Mouse (Mus musculus): ENCODE results near the gene Olfr983. TPM values are rescaled to one million over a fixed set of nuclear protein-coding genes. Genes with fewer than 3 reads are reported as not detected.

Gene Olfr983
- not detected in 2 replicates for total RNA-seq (2014; rRNA removed)
- polyA plus RNA-seq (2012; rRNA removed): not detected in 2 replicates

GRCm38 (mm10) chr9:40093495-40093894 lies at the start of gene Olfr983:
Olfr983 (minus strand) TSS chr9:40093595.
- Histone ChIP-seq H3K27ac (replicated peaks; ENCODE audit: insufficient read depth, low read depth, low read length) (no peak within 1 kb of the TSS), H3K4me3 (ENCODE audit: insufficient read depth, low read depth, low read length) (no peak within 1 kb of the TSS), H3K36me3 (ENCODE audit: control insufficient read depth, insufficient read depth, low read length) (no peaks in the 10 kb centered on the region), H3K27me3 (ENCODE audit: control insufficient read depth, insufficient read depth, low read length) (no peaks in the 10 kb centered on the region), H3K79me2 (ENCODE audit: control insufficient read depth, insufficient read depth, low read length) (no peaks in the 10 kb centered on the region), H3K9ac (ENCODE audit: low read depth, low read length) (no peak within 1 kb of the TSS), H3K4me1 (ENCODE audit: control insufficient read depth, insufficient read depth, low read length) (no peaks in the 10 kb centered on the region)
- WGBS: 67% methylated on average over 2 of the region's 2 CpGs
- no peak for TF ChIP-seq CTCF (IDR thresholded peaks at IDR 0.05; ENCODE audit: low read depth, low read length)
- no peak for TF ChIP-seq POLR2A (IDR thresholded peaks at IDR 0.05; ENCODE audit: extremely low read depth, insufficient read depth, low read length)
- no peak for DNase-seq (ENCODE audit: extremely low read depth, low read depth, low spot score)

GRCm38 (mm10) chr9:40141544-40141943 lies 48.1 kb upstream of the Olfr983 start:
- no peak for TF ChIP-seq POLR2A (IDR thresholded peaks at IDR 0.05; ENCODE audit: extremely low read depth, insufficient read depth, low read length)
- no peak for TF ChIP-seq CTCF (IDR thresholded peaks at IDR 0.05; ENCODE audit: low read depth, low read length)
- H3K4me3 ChIP-seq (ENCODE audit: insufficient read depth, low read depth, low read length): no peak overlapping the region
- no peaks in the 10 kb centered on the region for H3K4me1 ChIP-seq (ENCODE audit: control insufficient read depth, insufficient read depth, low read length)
- DNase-seq (ENCODE audit: extremely low read depth, low read depth, low spot score): no peak
- H3K27ac ChIP-seq (replicated peaks; ENCODE audit: insufficient read depth, low read depth, low read length): no peak overlapping the region
- no peaks in the 10 kb centered on the region for H3K36me3 ChIP-seq (ENCODE audit: control insufficient read depth, insufficient read depth, low read length)
- H3K79me2 ChIP-seq (ENCODE audit: control insufficient read depth, insufficient read depth, low read length): no peaks in the 10 kb centered on the region
- H3K9ac ChIP-seq (ENCODE audit: low read depth, low read length): no peak overlapping the region
- 55% methylated on average over 1 of the region's 1 CpGs for WGBS
- H3K27me3 ChIP-seq (ENCODE audit: control insufficient read depth, insufficient read depth, low read length): no peaks in the 10 kb centered on the region

GRCm38 (mm10) chr9:40139484-40139883 lies 46.1 kb upstream of the Olfr983 start:
- DNase-seq (ENCODE audit: extremely low read depth, low read depth, low spot score): no peak
- no peaks in the 10 kb centered on the region for H3K27me3 ChIP-seq (ENCODE audit: control insufficient read depth, insufficient read depth, low read length)
- no peaks in the 10 kb centered on the region for H3K4me1 ChIP-seq (ENCODE audit: control insufficient read depth, insufficient read depth, low read length)
- 37% methylated on average over 4 of the region's 4 CpGs for whole genome bisulfite sequencing
- no peak overlapping the region for H3K27ac ChIP-seq (replicated peaks; ENCODE audit: insufficient read depth, low read depth, low read length)
- H3K4me3 ChIP-seq (ENCODE audit: insufficient read depth, low read depth, low read length): no peak overlapping the region
- H3K79me2 ChIP-seq (ENCODE audit: control insufficient read depth, insufficient read depth, low read length): no peaks in the 10 kb centered on the region
- H3K9ac ChIP-seq (ENCODE audit: low read depth, low read length): no peak overlapping the region
- TF ChIP-seq CTCF (IDR thresholded peaks at IDR 0.05; ENCODE audit: low read depth, low read length) (no peak), POLR2A (IDR thresholded peaks at IDR 0.05; ENCODE audit: extremely low read depth, insufficient read depth, low read length) (no peak)
- no peaks in the 10 kb centered on the region for H3K36me3 ChIP-seq (ENCODE audit: control insufficient read depth, insufficient read depth, low read length)

GRCm38 (mm10) chr9:40136987-40137688 lies 43.7 kb upstream of the Olfr983 start:
- 74% methylated on average over 6 of the region's 6 CpGs for WGBS
- DNase-seq (ENCODE audit: extremely low read depth, low read depth, low spot score): no peak
- Histone ChIP-seq H3K4me1 (ENCODE audit: control insufficient read depth, insufficient read depth, low read length) (no peaks in the 10 kb centered on the region), H3K27me3 (ENCODE audit: control insufficient read depth, insufficient read depth, low read length) (no peaks in the 10 kb centered on the region), H3K27ac (replicated peaks; ENCODE audit: insufficient read depth, low read depth, low read length) (no peak overlapping the region), H3K79me2 (ENCODE audit: control insufficient read depth, insufficient read depth, low read length) (no peaks in the 10 kb centered on the region), H3K36me3 (ENCODE audit: control insufficient read depth, insufficient read depth, low read length) (no peaks in the 10 kb centered on the region), H3K4me3 (ENCODE audit: insufficient read depth, low read depth, low read length) (no peak overlapping the region), H3K9ac (ENCODE audit: low read depth, low read length) (no peak overlapping the region)
- TF ChIP-seq CTCF (IDR thresholded peaks at IDR 0.05; ENCODE audit: low read depth, low read length): no peak

- Histone ChIP-seq H3K4me1 (ENCODE audit: control insufficient read depth, insufficient read depth, low read length) (no peaks in the 10 kb centered on the region), H3K4me3 (ENCODE audit: insufficient read depth, low read depth, low read length) (no peak overlapping the region), H3K36me3 (ENCODE audit: control insufficient read depth, insufficient read depth, low read length) (no peaks in the 10 kb centered on the region), H3K27ac (replicated peaks; ENCODE audit: insufficient read depth, low read depth, low read length) (no peak overlapping the region), H3K27me3 (ENCODE audit: control insufficient read depth, insufficient read depth, low read length) (no peaks in the 10 kb centered on the region), H3K79me2 (ENCODE audit: control insufficient read depth, insufficient read depth, low read length) (no peaks in the 10 kb centered on the region), H3K9ac (ENCODE audit: low read depth, low read length) (no peak overlapping the region)
- 93% methylated on average over 1 of the region's 1 CpGs for WGBS
- TF ChIP-seq CTCF (IDR thresholded peaks at IDR 0.05; ENCODE audit: low read depth, low read length): no peak
- TF ChIP-seq POLR2A (IDR thresholded peaks at IDR 0.05; ENCODE audit: extremely low read depth, insufficient read depth, low read length): no peak
- no peak for DNase-seq (ENCODE audit: extremely low read depth, low read depth, low spot score)
Observed at GRCm38 (mm10) chr9:40130556-40130955, 37.2 kb upstream of the Olfr983 start.

GRCm38 (mm10) chr9:40130084-40130483 lies 36.7 kb upstream of the Olfr983 start, which contains the start of gene Olfr985:
Olfr985 (minus strand) TSS chr9:40130184.
- WGBS: 81% methylated on average over 1 of the region's 1 CpGs
- no peaks in the 10 kb centered on the region for H3K4me1 ChIP-seq (ENCODE audit: control insufficient read depth, insufficient read depth, low read length)
- DNase-seq (ENCODE audit: extremely low read depth, low read depth, low spot score): no peak

More at GRCm38 (mm10) chr9:40130084-40130483, 36.7 kb upstream of the Olfr983 start, which contains the start of gene Olfr985:
- H3K36me3 ChIP-seq (ENCODE audit: control insufficient read depth, insufficient read depth, low read length): no peaks in the 10 kb centered on the region
- H3K27me3 ChIP-seq (ENCODE audit: control insufficient read depth, insufficient read depth, low read length): no peaks in the 10 kb centered on the region
- no peaks in the 10 kb centered on the region for H3K79me2 ChIP-seq (ENCODE audit: control insufficient read depth, insufficient read depth, low read length)
- H3K27ac ChIP-seq (replicated peaks; ENCODE audit: insufficient read depth, low read depth, low read length): no peak within 1 kb of the TSS
- H3K4me3 ChIP-seq (ENCODE audit: insufficient read depth, low read depth, low read length): no peak within 1 kb of the TSS
- no peak within 1 kb of the TSS for H3K9ac ChIP-seq (ENCODE audit: low read depth, low read length)
- no peak for TF ChIP-seq POLR2A (IDR thresholded peaks at IDR 0.05; ENCODE audit: extremely low read depth, insufficient read depth, low read length)
- no peak for TF ChIP-seq CTCF (IDR thresholded peaks at IDR 0.05; ENCODE audit: low read depth, low read length)
